Mouse (Mus musculus) erythroid progenitor cell, adult 5-6 weeks (primary cell): ENCODE data around the gene Prdx6b. TPM values are rescaled to one million over a fixed set of nuclear protein-coding genes. Genes with fewer than 3 reads are reported as not detected.
A peak's percentile ranks its signal among the peaks of the same experiment; 100 is the strongest.

Source experiments
- ATAC-seq: replicated peaks from 2 replicates; pipeline ENCODE4 v1.8.0; 2016; ENCODE audit warnings: moderate number of reproducible peaks, mild to moderate bottlenecking, moderate TSS enrichment, inconsistent platforms; ENCODE audit not compliant: poor library complexity, low FRiP score, severe bottlenecking
- total RNA-seq, 2 experiments: library from RNA; stranded (forward) in 1 of 2; stranded (reverse) in 1 of 2; fragments of 150-400 nt in 1 of 2; fragments of 186-747, 209-891 nt in 1 of 2; gene quantifications; 2 replicates each; pipeline versions ENCODE4 v1.2.3 to v1.2.4; 2015 to 2017; ENCODE audit warnings: low replicate concordance in 2 of 2

Gene Prdx6b
- total RNA-seq, 2 experiments from 2014 or later = not detected

- ATAC-seq = peak; percentile 82
Measured at GRCm38 (mm10) chr2:80315242-80316161, 23.2 kb downstream of the Prdx6b start, which contains the start of gene Dnajc10. Dnajc10 (plus strand) TSS chr2:80315466.

GRCm38 (mm10) chr2:80322878-80323277, 30.6 kb downstream of the Prdx6b start:
- no peak for ATAC-seq

- no peak for ATAC-seq
Measured at GRCm38 (mm10) chr2:80325779-80326178, 33.5 kb downstream of the Prdx6b start.

- ATAC-seq = no peak
Measured at GRCm38 (mm10) chr2:80327272-80327671, 35.0 kb downstream of the Prdx6b start.

- no peak for ATAC-seq
Measured at GRCm38 (mm10) chr2:80328961-80329653, 36.8 kb downstream of the Prdx6b start.

- 0 out of 2 replicates have a peak, but pooled peaks have one; percentile 53 for ATAC-seq
Measured at GRCm38 (mm10) chr2:80340537-80340936, 48.3 kb downstream of the Prdx6b start.

Other genes starting within 250 kb of the Prdx6b start
- not detected in 2 replicates for gene Pde1a, start 163.0 kb upstream of the Prdx6b start, total RNA-seq (2015; ENCODE audit: low replicate concordance)
- gene Pde1a, start 163.0 kb upstream of the Prdx6b start, total RNA-seq (2017; ENCODE audit: low replicate concordance) = 1.2 TPM in 1 of 2 replicates, not detected in the other
- gene Dnajc10, start 23.0 kb downstream of the Prdx6b start, total RNA-seq (2015; ENCODE audit: low replicate concordance) = 64.9 and 93.9 TPM in 2 replicates
- 117 and 134 TPM in 2 replicates for gene Dnajc10, start 23.0 kb downstream of the Prdx6b start, total RNA-seq (2017; ENCODE audit: low replicate concordance)
- gene Frzb, start 155.2 kb downstream of the Prdx6b start, total RNA-seq (2015; ENCODE audit: low replicate concordance) = not detected in 2 replicates
- not detected in 2 replicates for gene Frzb, start 155.2 kb downstream of the Prdx6b start, total RNA-seq (2017; ENCODE audit: low replicate concordance)